Mouse (Mus musculus): Measurements from ENCODE around the gene Glrb. TPM values are rescaled to one million over a fixed set of nuclear protein-coding genes. Genes with fewer than 3 reads are reported as not detected.

Gene Glrb
- total RNA-seq, 4 experiments from 2014 or later: 187 to 227 (median 207) TPM

- DNase-seq (ENCODE audit: low spot score in 2 of 2): no peak
Measured at GRCm38 (mm10) chr3:80837583-80837982, 75.9 kb downstream of the Glrb start.

- DNase-seq (ENCODE audit: low spot score in 2 of 2): no peak
Measured at GRCm38 (mm10) chr3:80823975-80824374, 89.5 kb downstream of the Glrb start.

- DNase-seq (ENCODE audit: low spot score in 2 of 2): no peak
Measured at GRCm38 (mm10) chr3:80818619-80819018, 94.8 kb downstream of the Glrb start.

- DNase-seq (ENCODE audit: low spot score in 2 of 2): no peak
Measured at GRCm38 (mm10) chr3:80813734-80814133, 99.7 kb downstream of the Glrb start.

- DNase-seq (ENCODE audit: low spot score in 2 of 2): no peak
Measured at GRCm38 (mm10) chr3:80812237-80812636, 101.2 kb downstream of the Glrb start.

GRCm38 (mm10) chr3:80805327-80805726 lies 108.1 kb downstream of the Glrb start:
- no peak for DNase-seq (ENCODE audit: low spot score in 2 of 2)

GRCm38 (mm10) chr3:80803811-80804210 lies 109.6 kb downstream of the Glrb start:
- DNase-seq (ENCODE audit: low spot score in 2 of 2): no peak

GRCm38 (mm10) chr3:80803211-80803610 lies 110.2 kb downstream of the Glrb start:
- no peak for DNase-seq (ENCODE audit: low spot score in 2 of 2)

GRCm38 (mm10) chr3:80802596-80803081 lies 110.8 kb downstream of the Glrb start, which contains the start of gene Gria2:
Gene Gria2, minus strand, starts transcription at chr3:80802835.
- DNase-seq (ENCODE audit: low spot score in 2 of 2): peak; percentile 79 to 91

- no peak for DNase-seq (ENCODE audit: low spot score in 2 of 2)
Measured at GRCm38 (mm10) chr3:80801827-80802310, 111.6 kb downstream of the Glrb start.

GRCm38 (mm10) chr3:80800995-80801826 lies 112.2 kb downstream of the Glrb start:
- DNase-seq (ENCODE audit: low spot score in 2 of 2): peak; percentile 67 to 69

GRCm38 (mm10) chr3:80800299-80800994 lies 113.0 kb downstream of the Glrb start:
- peak; percentile 36 to 47 for DNase-seq (ENCODE audit: low spot score in 2 of 2)

GRCm38 (mm10) chr3:80797935-80798334 lies 115.5 kb downstream of the Glrb start:
- DNase-seq (ENCODE audit: low spot score in 2 of 2): no peak

GRCm38 (mm10) chr3:80796764-80797163 lies 116.7 kb downstream of the Glrb start:
- DNase-seq (ENCODE audit: low spot score in 2 of 2): no peak

GRCm38 (mm10) chr3:80795284-80795683 lies 118.2 kb downstream of the Glrb start:
- DNase-seq (ENCODE audit: low spot score in 2 of 2): no peak

Other genes with a start within 250 kb of the Glrb start
- gene Gria2, start 110.8 kb downstream of the Glrb start, total RNA-seq (2022): 100 to 1,000 TPM; 439 to 469 (median 455) TPM
- 1 to 10 TPM; 6.6 to 8.0 (median 7.4) TPM for gene Pdgfc, start 122.8 kb upstream of the Glrb start, total RNA-seq (2022)

Measured in left cerebral cortex, adult 8-10 months (tissue).